Mouse (Mus musculus): ENCODE data around the gene Zfp597. TPM values are rescaled to one million over a fixed set of nuclear protein-coding genes. Genes with fewer than 3 reads are reported as not detected.

The Zfp597 gene
- 0.09 TPM in 1 of 2 replicates, not detected in the other for polyA plus RNA-seq (2012)

DNA sequence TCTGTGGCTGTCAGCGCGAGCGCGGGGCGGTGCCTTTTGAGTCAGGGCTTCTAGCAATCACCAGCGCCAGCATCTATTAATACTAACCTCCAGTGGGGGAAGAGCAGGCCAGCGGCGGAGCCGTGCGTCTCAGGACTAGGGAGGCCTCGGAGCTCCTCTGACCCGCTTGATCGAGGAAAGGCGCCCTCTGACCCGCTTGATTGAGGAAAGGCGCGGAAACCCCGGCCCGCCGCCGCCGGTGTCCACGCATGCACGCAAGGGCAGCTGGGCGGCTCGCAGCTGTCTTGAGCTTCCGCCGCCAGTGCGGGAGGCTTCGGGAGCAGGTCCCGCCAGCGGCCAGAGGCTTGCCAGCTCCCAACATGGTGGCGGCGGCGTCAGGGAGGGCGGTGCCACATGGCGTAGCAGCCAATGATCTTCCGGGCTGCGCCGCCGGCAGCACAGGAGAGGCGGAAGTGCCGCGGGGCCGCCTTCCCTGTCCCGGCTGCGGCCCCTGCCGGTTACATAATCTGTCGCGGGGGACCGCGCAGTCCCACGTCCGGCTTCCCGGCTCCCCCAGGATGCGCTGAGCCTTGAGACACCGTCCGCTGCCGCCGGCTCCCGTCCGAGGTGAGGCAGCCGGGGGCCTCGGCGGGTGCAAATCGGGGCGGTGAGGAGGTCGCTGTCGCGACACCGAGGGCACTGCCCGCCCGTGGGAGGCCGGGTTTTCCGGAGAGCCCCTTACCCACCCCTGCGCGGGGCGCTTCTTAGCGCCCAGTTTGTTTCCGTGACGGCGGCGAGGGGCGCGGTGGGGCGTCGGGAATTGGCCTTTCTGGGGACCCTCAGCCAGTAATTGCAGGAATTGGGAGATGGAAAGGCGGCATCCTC is at the start of gene Zfp597, which contains the start of gene Gm20695:
Gene Zfp597 (minus strand): TSS at position 361 of the 864 bp plus-strand sequence.
Gene Gm20695 (plus strand): TSS at position 448 of the 864 bp plus-strand sequence.
- Histone ChIP-seq H3K4me1 (ENCODE audit: control insufficient read depth) (peaks cover 36% of the 10 kb centered on the region), H3K4me3 (replicated peaks) (peak within 1 kb of the TSS; percentile 99), H3K27me3 (ENCODE audit: control insufficient read depth) (no peaks in the 10 kb centered on the region), H3K36me3 (ENCODE audit: control insufficient read depth) (peaks cover 20% of the 10 kb centered on the region), H3K9me3 (ENCODE audit: control insufficient read depth, low read length) (no peaks in the 10 kb centered on the region)
- TF ChIP-seq TAL1 (IDR thresholded peaks at IDR 0.05; ENCODE audit: low read length) (no peak), GATA1 (IDR thresholded peaks at IDR 0.05; ENCODE audit: low read length) (no peak)

GRCm38 (mm10) chr16:3934091-3934490 is 49.7 kb upstream of the Zfp597 start:
- TF ChIP-seq GATA1 (IDR thresholded peaks at IDR 0.05; ENCODE audit: low read length) (no peak), TAL1 (IDR thresholded peaks at IDR 0.05; ENCODE audit: low read length) (no peak)
- H3K4me1 ChIP-seq (ENCODE audit: control insufficient read depth) = no peaks in the 10 kb centered on the region
- peaks cover 65% of the 10 kb centered on the region for H3K36me3 ChIP-seq (ENCODE audit: control insufficient read depth)
- H3K4me3 ChIP-seq (replicated peaks) = no peak overlapping the region
- no peaks in the 10 kb centered on the region for H3K9me3 ChIP-seq (ENCODE audit: control insufficient read depth, low read length)
- H3K27me3 ChIP-seq (ENCODE audit: control insufficient read depth) = no peaks in the 10 kb centered on the region

- Histone ChIP-seq H3K27me3 (ENCODE audit: control insufficient read depth) (no peaks in the 10 kb centered on the region), H3K4me1 (ENCODE audit: control insufficient read depth) (no peaks in the 10 kb centered on the region), H3K9me3 (ENCODE audit: control insufficient read depth, low read length) (no peaks in the 10 kb centered on the region), H3K4me3 (replicated peaks) (no peak overlapping the region), H3K36me3 (ENCODE audit: control insufficient read depth) (peaks cover 63% of the 10 kb centered on the region)
- TF ChIP-seq TAL1 (IDR thresholded peaks at IDR 0.05; ENCODE audit: low read length) = no peak
- TF ChIP-seq GATA1 (IDR thresholded peaks at IDR 0.05; ENCODE audit: low read length) = no peak
Measured at GRCm38 (mm10) chr16:3933536-3933935, 49.2 kb upstream of the Zfp597 start.

- H3K4me3 ChIP-seq (replicated peaks) = no peak overlapping the region
- TF ChIP-seq GATA1 (IDR thresholded peaks at IDR 0.05; ENCODE audit: low read length) = no peak
- no peak for TF ChIP-seq TAL1 (IDR thresholded peaks at IDR 0.05; ENCODE audit: low read length)
- H3K4me1 ChIP-seq (ENCODE audit: control insufficient read depth) = no peaks in the 10 kb centered on the region
- peaks cover 3% of the 10 kb centered on the region; the same call in 1 of the 2 replicates for H3K9me3 ChIP-seq (ENCODE audit: control insufficient read depth, low read length)
- no peaks in the 10 kb centered on the region for H3K27me3 ChIP-seq (ENCODE audit: control insufficient read depth)
- peaks cover 52% of the 10 kb centered on the region for H3K36me3 ChIP-seq (ENCODE audit: control insufficient read depth)
Measured at GRCm38 (mm10) chr16:3929151-3929550, 44.8 kb upstream of the Zfp597 start.

GRCm38 (mm10) chr16:3928582-3928981 is 44.2 kb upstream of the Zfp597 start:
- Histone ChIP-seq H3K36me3 (ENCODE audit: control insufficient read depth) (peaks cover 52% of the 10 kb centered on the region), H3K9me3 (ENCODE audit: control insufficient read depth, low read length) (peaks cover 3% of the 10 kb centered on the region; the same call in 1 of the 2 replicates), H3K27me3 (ENCODE audit: control insufficient read depth) (no peaks in the 10 kb centered on the region), H3K4me3 (replicated peaks) (no peak overlapping the region), H3K4me1 (ENCODE audit: control insufficient read depth) (no peaks in the 10 kb centered on the region)
- no peak for TF ChIP-seq TAL1 (IDR thresholded peaks at IDR 0.05; ENCODE audit: low read length)
- TF ChIP-seq GATA1 (IDR thresholded peaks at IDR 0.05; ENCODE audit: low read length) = no peak

GRCm38 (mm10) chr16:3923966-3924365 is 39.6 kb upstream of the Zfp597 start:
- Histone ChIP-seq H3K4me3 (replicated peaks) (no peak overlapping the region), H3K4me1 (ENCODE audit: control insufficient read depth) (no peaks in the 10 kb centered on the region), H3K27me3 (ENCODE audit: control insufficient read depth) (no peaks in the 10 kb centered on the region), H3K36me3 (ENCODE audit: control insufficient read depth) (peaks cover 52% of the 10 kb centered on the region), H3K9me3 (ENCODE audit: control insufficient read depth, low read length) (peaks cover 3% of the 10 kb centered on the region; the same call in 1 of the 2 replicates)
- no peak for TF ChIP-seq TAL1 (IDR thresholded peaks at IDR 0.05; ENCODE audit: low read length)
- TF ChIP-seq GATA1 (IDR thresholded peaks at IDR 0.05; ENCODE audit: low read length) = no peak

- Histone ChIP-seq H3K27me3 (ENCODE audit: control insufficient read depth) (no peaks in the 10 kb centered on the region), H3K4me3 (replicated peaks) (no peak overlapping the region), H3K4me1 (ENCODE audit: control insufficient read depth) (no peaks in the 10 kb centered on the region), H3K9me3 (ENCODE audit: control insufficient read depth, low read length) (peaks cover 3% of the 10 kb centered on the region; the same call in 1 of the 2 replicates), H3K36me3 (ENCODE audit: control insufficient read depth) (peaks cover 49% of the 10 kb centered on the region)
- TF ChIP-seq GATA1 (IDR thresholded peaks at IDR 0.05; ENCODE audit: low read length) = no peak
- no peak for TF ChIP-seq TAL1 (IDR thresholded peaks at IDR 0.05; ENCODE audit: low read length)
Measured at GRCm38 (mm10) chr16:3923515-3923914, 39.2 kb upstream of the Zfp597 start.

DNA sequence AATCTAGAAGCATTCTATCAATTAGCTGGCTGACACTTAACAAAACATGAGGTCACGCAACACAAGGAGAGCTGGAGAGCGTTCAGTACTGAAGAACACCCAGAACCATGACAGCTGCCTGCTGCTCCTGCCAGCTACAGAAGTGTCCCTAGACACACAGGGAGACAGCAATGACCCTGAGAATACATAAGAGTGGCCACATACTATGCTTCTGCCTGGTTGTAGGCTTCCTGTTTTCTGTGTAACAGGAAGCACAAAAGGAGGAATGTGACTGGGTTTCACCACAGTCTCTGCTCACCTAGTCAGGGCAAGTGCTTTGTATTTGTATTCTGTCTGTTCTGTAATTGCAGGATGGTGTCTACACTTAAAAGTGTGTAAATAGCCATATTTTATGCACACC is 36.4 kb upstream of the Zfp597 start:
- no peaks in the 10 kb centered on the region for H3K4me1 ChIP-seq (ENCODE audit: control insufficient read depth)
- peaks cover 54% of the 10 kb centered on the region for H3K36me3 ChIP-seq (ENCODE audit: control insufficient read depth)
- TF ChIP-seq GATA1 (IDR thresholded peaks at IDR 0.05; ENCODE audit: low read length) (no peak), TAL1 (IDR thresholded peaks at IDR 0.05; ENCODE audit: low read length) (no peak)
- H3K27me3 ChIP-seq (ENCODE audit: control insufficient read depth) = no peaks in the 10 kb centered on the region
- peaks cover 3% of the 10 kb centered on the region; the same call in 1 of the 2 replicates for H3K9me3 ChIP-seq (ENCODE audit: control insufficient read depth, low read length)
- no peak overlapping the region for H3K4me3 ChIP-seq (replicated peaks)

GRCm38 (mm10) chr16:3909118-3909517 is 24.8 kb upstream of the Zfp597 start:
- H3K4me1 ChIP-seq (ENCODE audit: control insufficient read depth) = peaks cover 32% of the 10 kb centered on the region
- H3K4me3 ChIP-seq (replicated peaks) = peak overlapping the region; percentile 81
- H3K9me3 ChIP-seq (ENCODE audit: control insufficient read depth, low read length) = no peaks in the 10 kb centered on the region
- peaks cover 46% of the 10 kb centered on the region for H3K36me3 ChIP-seq (ENCODE audit: control insufficient read depth)
- no peak for TF ChIP-seq TAL1 (IDR thresholded peaks at IDR 0.05; ENCODE audit: low read length)
- TF ChIP-seq GATA1 (IDR thresholded peaks at IDR 0.05; ENCODE audit: low read length) = no peak
- no peaks in the 10 kb centered on the region for H3K27me3 ChIP-seq (ENCODE audit: control insufficient read depth)

Measured in erythroblast, embryonic 14.5 days (primary cell).